Mouse (Mus musculus): ENCODE measurements around the gene Gngt2.

The Gngt2 gene

DNA sequence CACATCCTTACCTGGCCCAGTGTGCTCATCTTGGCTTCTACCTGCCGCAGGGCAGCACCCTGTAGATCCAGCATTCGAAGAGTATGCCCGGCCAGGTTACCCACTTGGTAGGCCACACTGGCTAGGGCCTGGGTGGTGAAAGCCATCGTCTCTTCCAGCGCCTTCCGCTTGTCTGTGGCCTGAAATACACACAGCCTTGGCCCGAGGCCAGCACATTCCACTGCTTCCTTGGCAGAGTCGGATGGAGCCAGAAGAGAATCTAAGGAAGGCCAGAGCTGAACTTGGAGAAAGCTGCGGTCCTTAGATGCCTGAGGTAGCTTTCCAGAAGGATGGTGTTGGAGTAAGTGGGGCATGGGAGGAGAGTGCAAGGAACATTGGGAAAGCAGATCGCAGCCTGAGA lies at the start of gene Gngt2:
Gene Gngt2 (plus strand): TSS at position 158 of the 400 bp plus-strand sequence.
- no peak for DNase-seq (ENCODE audit: low spot score)

DNA sequence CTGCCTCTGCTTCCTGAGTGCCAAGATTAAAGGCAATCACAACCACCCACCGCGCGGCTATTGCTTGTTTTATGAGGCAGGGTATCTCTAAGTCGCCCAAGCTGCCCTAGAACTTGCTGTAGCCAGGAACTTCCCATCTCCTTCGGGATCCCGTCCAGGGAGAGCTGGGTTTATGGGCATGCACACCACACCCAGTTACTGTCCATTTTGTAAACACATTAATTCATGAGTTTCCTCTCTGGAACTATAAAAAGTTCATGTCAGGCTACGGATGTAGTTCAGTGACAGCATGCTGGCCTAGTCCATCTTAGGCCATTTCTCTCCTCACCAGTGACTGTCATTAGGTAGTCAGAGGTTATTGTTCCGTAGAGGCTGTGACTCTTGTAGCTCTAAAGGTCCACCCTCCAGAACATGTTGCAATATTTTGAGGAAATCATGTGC lies 47.5 kb upstream of the Gngt2 start:
- no peak for DNase-seq (ENCODE audit: low spot score)

DNA sequence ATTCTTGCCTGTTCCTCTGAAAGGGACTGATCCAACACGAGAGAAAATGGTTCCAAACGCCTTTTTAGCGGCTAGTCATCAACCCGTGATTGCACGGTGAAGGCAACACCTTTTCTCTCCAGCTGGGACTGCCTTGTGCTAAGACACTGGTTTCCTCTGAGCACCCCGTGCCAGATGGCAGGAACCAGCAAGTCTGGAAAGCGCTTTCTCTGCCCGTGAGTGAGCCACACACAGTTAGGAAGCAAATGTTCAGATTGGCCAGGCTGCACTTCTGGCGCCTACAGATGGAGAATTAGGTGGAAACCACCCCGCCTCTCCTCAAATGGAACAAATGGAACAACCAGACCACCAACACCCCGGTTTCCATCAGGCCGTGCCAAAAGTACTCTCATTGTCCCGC lies 45.2 kb upstream of the Gngt2 start:
- DNase-seq (ENCODE audit: low spot score): no peak

DNA sequence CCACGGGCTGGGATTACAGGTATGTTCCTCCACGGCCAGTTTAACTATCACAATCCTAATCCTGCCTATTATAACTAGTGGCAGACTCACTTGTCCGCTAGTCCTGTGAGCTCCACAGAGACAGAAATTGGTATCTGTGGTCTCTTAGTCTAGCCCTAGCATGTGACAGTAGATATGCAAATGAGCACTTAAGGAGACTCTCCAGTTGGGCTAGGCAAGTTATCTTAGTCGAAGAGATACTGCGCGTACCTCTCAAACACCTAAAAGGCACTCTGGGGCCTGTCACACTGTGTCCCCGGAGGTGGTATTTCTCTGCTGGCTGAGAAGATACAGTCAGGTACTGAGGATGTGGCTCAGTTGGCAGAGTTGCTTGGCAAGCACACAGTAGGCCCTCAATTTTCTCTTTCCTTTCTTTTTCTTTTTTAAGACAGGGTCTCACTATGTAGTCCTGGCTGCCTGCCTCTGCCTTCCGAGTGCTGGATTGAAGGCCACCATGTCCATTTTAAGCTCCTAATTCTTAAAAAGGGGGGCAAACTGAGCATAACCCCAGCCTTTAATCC lies 44.0 kb upstream of the Gngt2 start:
- no peak for DNase-seq (ENCODE audit: low spot score)

DNA sequence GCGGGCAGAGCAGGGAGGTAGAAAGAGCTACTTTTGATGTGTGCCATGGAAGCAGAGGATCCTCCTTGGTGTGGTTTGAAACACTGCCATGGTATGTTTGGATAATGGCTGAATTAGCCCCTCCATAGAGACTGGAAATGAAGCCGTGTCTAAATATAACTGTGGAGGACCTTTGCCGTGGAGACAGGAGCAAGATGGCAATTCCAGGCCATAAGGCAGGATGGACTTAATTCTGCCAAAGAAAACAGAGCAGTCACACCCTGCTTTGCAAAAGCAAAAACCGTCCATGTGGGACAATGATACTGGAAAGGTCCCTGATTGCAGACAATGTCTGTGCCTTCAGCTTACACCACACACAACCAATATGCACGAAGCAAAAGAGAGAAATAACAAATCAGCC lies 42.8 kb upstream of the Gngt2 start:
- no peak for DNase-seq (ENCODE audit: low spot score)

DNA sequence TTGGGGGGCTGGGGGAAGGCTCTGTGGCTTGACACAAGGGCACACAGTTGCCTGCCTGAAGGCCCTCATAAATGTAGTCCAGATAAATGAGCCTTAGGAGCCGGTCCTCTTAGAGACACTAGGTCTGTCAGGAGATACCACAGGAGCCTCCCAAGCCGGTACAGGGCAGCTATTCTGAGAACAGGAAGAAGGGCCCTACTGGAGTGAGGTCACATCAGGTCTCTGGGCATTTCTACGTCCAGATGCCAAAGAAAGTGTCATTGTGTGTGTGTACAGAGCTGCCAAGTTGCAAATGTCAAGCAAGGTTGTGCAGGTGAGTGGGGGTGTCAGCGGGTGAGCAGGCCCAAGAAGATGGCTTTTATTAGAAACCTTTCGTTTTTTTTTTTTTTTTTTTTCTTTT lies 41.4 kb upstream of the Gngt2 start:
- DNase-seq (ENCODE audit: low spot score): no peak

DNA sequence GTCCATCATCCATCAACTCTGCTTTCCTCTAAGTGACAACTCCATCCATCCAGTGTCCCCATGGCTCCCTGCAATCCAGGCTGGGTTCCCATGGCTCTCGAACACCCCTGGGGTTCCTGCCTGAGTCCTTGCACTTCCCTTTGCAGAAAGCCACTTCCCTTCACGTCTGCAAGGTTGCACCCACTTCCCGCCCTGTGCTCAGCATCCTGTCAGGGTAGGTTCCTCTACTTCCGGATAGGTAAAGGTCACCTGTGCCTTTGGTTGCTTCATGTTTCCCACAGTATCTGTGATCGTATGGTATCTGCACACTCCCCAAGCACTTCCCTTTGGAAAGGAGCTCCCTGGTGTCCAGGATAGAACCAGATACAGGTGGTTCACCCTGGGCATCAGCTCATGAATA lies 32.0 kb upstream of the Gngt2 start:
- no peak for DNase-seq (ENCODE audit: low spot score)

DNA sequence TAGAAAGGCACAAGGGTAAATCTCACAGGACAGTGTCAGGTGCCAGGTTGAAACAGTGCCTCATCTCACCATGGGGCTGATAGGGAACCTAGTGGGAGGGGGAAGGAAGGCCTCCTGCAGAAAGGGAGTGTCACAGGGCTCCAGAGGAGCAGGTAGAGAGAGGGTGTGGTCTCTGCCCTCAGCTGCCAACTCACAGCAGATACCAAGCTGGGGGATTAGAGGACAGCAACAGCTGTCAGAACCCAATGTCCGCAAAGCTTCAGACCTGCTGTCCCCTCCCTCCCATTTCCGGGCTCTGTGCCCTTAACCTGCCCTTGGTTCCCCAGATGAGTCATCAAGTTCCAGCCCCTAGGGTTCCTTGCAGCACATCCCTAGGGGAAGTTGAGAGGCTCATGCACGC lies 31.5 kb upstream of the Gngt2 start:
- DNase-seq (ENCODE audit: low spot score): no peak

DNA sequence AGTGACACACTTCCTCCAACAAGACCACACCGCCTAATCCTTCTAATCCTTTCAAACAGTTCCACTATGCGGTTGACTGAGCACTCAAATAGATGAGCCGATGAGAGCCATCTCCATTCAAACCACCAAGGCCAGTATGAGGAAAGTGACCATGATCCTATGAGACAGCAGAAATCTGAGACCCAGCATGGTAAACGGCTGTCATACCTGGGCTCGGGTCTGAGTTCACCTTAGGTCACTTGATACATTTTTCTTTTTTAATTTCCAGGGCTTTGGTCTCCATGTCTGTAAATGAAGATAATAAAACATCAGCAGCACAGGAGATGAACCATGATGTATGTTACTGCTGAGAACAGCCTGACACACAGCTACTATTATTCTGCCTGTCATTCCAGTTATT lies 29.1 kb upstream of the Gngt2 start:
- no peak for DNase-seq (ENCODE audit: low spot score)

DNA sequence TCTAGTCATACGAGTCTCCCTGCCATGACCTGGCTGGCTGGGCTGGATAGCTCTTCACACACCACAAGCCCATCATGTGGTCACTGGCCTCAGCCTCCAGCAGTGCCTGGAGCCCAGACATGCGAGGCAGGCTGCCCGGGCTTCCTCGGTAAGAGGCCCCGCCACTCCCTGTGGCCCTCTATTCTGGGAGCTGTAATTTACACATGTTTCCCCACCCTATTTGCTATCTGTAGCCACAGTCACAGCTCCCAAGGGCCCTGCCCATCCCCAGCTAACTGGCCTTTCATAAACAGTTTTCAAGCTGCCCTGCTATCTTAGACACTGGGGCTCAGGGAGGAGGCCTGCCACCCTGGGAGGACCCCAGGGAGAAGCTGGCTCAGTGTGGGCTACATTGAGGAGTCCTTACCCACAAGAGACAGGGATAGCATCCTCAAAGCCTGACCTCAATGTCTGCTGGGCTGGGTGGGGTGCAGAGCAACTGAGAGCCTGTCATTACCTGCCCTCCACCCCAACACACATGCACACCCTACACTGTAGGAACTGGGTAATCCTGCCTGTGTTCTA lies 28.5 kb upstream of the Gngt2 start:
- no peak for DNase-seq (ENCODE audit: low spot score)

DNA sequence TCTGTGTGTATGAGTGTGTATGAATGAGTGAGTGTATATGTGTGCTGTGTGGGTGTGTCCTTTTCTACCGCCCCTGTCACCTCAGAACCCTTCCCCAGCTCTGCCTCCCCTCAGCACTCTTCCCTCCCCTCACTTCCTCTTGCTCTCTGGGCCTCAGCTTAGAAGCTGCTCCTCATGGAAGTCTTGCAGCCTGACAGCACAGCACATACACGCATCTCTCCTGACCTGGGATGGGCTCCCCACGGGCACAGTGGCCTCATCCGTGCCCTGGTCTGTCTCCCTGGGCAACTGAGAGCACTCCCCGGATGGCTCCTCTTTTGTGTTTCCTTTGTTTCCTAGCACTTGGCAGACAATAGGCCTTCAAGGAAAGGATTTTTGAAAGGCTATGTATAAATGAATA lies 27.4 kb upstream of the Gngt2 start:
- DNase-seq (ENCODE audit: low spot score): peak; percentile 24

DNA sequence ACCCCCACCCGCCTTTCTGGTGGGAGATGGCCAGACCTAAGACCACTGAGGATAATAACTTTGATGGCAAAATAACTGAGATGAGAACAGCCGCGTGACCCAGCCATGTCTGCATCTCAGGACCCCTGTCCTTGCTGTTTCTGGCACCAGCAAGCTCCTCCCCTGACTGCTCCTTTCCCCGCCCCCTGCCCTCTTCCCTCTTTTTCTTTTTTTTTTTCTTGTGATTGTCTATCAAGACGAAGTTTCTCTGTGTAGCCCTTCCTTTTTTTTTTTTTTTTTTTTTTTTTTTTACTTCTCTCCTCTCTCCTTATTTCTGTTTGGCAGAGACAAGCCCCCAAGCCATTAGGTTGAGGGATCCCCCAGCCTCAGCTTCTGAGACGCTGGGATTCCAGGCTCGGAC lies 26.2 kb upstream of the Gngt2 start:
- DNase-seq (ENCODE audit: low spot score): no peak

DNA sequence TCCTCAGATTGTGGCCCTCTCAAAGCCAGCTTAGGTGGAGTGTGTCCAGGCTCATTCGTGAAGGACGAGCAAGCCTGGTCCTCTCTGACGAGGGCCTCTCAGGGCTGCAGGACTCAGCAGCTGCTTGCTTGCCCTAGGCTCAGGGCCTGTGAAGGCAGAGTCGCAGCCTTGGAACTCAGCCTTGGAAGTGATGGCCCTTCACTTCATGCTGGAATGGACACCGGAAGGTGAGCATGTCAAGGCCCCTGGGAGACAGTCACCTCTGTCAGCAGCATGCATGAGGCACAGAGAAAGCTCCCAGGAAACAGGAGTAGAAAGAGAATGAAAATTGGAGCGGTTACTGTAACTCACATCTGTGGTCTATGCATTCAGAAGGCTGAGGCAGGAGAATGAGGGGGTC lies 25.3 kb upstream of the Gngt2 start:
- no peak for DNase-seq (ENCODE audit: low spot score)

DNA sequence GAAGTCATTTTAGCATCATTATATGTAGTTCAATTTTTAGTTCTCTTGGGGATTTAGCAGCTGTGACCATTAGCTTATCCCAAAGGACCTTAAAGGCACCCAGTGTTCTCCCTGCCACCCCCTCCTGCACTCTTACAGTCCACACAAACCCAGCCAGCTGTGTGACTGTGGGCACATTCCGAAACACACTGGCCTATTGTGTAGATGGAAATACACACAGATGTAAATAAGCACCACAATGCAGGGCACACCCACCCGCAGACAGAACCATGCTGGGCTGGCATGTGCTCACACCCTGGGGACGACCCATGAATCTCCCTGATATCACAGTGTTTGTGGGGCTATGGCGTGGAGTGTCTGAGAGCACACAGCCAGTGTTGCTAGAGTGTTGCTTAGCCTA lies 24.8 kb upstream of the Gngt2 start:
- DNase-seq (ENCODE audit: low spot score): no peak

DNA sequence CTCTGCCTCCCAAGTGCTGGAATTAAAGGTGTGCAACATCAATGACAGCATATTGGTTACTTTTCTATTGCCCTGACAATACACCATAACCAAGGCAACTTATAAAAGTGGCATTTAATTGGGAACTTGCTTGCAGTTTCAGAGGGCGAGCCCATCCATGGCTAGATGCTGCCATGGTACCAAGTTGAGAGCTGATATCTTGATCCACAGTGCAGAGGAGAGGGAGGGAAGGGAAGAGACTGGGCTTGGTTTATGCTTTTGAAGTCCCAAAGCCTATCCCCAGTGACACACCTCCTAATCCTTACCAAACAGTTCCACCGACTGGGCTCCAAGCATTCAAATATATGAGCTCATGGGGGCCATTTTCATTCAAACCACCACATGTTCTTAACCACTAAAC lies 22.9 kb upstream of the Gngt2 start:
- DNase-seq (ENCODE audit: low spot score): no peak

DNA sequence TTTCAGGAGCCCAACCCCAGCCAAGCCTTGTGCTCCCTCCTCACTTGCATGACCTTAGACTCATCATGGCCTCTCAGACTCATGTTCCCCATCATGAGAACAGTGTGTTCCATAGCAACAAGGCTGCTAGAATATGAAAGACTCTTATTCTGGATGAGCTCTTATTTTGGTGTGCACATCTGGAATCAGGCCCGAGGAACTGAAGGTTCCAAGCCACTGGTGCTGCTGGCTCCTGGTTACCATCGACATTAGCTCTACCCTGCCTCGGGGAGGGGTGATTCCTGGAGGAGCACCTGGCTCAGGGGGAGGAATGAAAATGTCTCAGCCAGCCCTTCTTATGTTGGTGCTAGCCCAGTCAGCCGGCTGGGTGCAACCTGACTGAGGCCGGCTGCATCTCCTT lies 22.2 kb upstream of the Gngt2 start:
- no peak for DNase-seq (ENCODE audit: low spot score)

DNA sequence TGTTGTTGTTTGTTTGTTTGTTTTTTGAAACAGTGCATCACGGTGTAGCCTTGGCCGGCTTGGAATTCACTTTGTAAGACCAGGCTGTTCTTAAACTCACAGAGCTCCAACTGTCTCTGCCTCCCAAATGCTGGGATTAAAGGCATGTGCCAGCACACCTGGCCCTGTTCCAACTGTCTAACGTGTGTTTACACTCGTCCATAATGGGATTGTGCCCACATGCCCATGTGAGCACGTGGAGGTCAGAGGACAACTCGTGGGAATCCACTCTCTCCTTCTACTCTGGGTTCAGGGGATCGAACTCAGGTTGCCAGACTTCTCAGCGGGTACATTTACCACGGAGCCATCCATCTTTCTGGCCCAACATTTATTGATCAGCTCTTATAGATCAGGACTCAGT lies 21.6 kb upstream of the Gngt2 start:
- no peak for DNase-seq (ENCODE audit: low spot score)

DNA sequence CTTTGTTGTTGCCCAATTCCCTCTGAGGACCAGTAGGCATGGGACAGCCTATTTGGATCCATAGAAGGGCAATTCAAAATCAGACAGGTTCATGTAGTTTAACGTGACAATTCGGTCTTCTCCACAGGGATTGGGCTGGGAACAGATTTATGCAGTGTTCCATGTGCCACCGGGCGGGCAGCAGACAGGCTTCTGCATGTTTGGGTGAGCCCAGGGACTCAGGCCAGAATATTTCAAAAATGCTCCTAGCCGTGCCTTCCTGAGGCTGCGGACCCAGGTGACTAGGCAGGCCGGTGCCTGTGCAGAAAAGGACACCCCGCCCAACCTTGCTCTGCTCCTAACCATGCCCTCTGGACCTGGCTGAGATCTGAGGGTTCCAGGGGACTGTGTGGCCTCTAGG lies 17.9 kb upstream of the Gngt2 start:
- DNase-seq (ENCODE audit: low spot score): no peak

DNA sequence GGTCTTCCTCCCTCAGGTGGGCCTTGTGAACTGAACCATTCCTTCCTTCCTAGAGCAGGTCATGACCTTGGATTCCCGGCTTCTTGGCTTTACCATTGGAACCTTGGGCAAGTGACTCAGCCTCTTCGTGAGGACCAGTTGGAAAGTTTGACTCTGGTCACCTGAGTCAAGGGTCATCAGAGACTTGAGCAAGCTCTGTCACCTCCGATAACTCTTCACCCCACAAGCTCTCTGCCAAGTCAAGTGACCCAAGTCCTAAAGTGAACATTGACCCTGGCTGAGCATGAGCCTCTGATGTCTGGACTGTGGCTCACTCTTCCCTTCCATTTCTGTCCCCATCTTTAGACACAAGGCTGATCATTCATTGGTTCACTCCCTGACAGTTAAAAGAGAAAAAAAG lies 15.5 kb upstream of the Gngt2 start:
- no peak for DNase-seq (ENCODE audit: low spot score)

DNA sequence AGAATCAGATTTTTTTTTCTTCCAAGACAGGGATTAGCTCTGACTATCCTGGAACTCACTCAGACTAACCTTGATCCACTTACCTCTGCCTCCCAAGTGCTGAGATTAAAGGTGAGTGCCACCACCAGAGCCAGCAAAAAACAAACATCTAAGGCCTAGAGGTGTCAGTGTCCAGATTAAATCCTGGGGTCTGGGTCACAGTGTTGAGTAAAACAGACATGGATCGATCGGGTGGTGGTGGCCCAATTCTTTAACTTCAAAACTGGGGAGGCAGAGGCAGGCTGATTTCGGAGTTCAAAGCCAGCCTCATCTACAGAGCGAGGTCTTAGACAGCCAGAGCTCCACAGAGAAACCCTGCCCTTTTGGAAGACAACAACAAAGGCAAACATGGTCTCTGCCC lies 14.6 kb upstream of the Gngt2 start:
- no peak for DNase-seq (ENCODE audit: low spot score)

DNA sequence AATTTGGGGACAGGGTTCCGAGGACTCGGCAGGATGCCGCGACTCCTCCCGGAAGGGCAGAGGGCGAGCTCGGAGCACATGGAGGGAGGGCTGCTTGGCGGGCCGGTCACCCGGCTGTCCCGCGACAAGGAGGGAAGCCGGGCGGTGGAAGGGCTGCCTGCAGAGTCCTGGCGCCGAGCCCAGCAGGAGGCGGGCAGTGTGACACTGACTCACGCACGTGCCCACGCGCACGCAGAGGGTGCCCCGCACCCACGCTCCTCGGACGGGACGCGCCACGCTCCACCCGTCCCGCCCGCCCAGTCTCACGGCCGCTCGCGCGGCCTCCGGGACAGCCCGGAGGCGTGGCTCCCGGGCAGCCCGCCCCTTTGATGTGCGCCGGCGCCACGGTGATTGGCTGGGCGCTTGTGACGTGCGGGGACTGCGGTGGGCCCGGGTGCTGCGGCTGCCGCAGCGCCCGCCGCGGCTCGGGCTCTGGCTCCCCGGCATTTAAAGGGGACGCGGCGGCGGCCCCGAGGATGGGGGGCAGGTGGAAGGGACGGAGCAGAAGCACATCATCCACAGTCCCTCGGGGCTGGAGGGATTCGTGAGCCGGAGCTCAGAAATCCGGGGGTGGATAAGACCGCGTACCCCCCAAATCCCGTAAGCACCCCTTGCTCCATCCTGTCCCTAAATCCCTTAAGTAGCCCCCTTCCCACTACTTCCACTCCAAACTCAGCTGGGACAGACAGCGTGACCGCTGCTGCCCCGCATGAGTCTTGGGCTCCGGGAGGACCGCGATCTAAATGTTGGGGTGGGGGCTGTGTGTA lies 12.7 kb upstream of the Gngt2 start, which contains the start of gene Phospho1:
Gene Phospho1 (plus strand): TSS at position 429 of the 806 bp plus-strand sequence.
- peak; percentile 91 for DNase-seq (ENCODE audit: low spot score)

DNA sequence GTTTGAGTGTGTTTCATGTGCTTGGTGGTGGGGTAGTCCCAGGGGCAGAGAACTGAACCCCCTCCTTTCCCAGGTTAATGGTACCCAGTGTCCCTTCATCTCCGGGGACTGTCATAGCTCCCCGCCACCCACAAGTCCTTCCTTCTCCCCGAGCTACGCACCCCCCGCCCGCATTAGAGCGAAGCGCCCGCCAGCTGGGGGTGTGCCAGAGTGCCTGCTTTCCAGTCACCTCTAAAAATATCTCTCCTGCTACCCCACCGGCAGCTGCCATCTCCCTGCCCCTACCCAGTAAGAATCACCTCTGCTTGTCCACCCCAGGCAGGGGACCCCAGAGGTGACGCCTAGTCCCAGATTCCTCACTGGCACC lies 12.2 kb upstream of the Gngt2 start:
- DNase-seq (ENCODE audit: low spot score): no peak

DNA sequence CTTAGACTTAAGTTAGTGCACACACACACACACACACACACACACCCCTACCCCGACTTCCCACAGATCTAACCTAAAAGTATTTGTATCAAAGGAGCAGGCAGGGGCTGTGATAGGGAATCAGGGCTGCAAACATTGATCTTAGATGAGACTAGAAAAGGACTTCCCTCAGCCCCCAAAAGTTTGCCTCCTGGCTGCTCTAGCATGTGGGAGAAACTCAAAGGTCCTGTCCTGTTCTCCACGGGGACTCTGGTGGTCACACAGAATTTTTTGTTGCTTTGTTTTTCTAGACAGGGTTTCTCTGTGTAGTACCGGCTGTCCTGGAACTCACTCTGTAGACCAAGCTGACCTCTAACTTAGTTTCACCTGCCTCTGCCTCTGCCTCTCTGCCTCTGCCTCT lies 11.4 kb upstream of the Gngt2 start:
- DNase-seq (ENCODE audit: low spot score): no peak

Data from retina, embryonic 14.5 days (tissue).